Mouse (Mus musculus) kidney, postnatal 0 days (tissue): Measurements from ENCODE around the gene Faap20. TPM values are rescaled to one million over a fixed set of nuclear protein-coding genes. Genes with fewer than 3 reads are reported as not detected.
A peak's percentile ranks its signal among the peaks of the same experiment; 100 is the strongest.

ENCODE experiments used
- ATAC-seq: fragments of 200-750 bp; cut with Nextera tagmentation; replicated peaks from 2 replicates; pipeline ENCODE4 v1.8.0; 2017; ENCODE audit warnings: low read depth, moderate number of reproducible peaks, moderate TSS enrichment, moderate library complexity; ENCODE audit not compliant: low FRiP score
- DNase-seq: peaks from one replicate; pipeline ENCODE4 v3.0.0-alpha.2; 2016; ENCODE audit warnings: low spot score
- H3K27ac ChIP-seq: fragments of 300-500 bp; sonication (generic); 2 replicates; pipeline ENCODE4 v1.5.1; 2014; ENCODE audit warnings: mild to moderate bottlenecking
- H3K27me3 ChIP-seq: fragments of 300-500 bp; sonication (generic); 2 replicates; pipeline ENCODE4 v1.6.1; 2014; ENCODE audit warnings: low read length, mixed read lengths; ENCODE audit not compliant: insufficient read depth
- H3K36me3 ChIP-seq: fragments of 300-500 bp; sonication (generic); 2 replicates; pipeline ENCODE4 v1.6.1; 2014; ENCODE audit warnings: low read length, mixed read lengths; ENCODE audit not compliant: insufficient read depth
- H3K4me1 ChIP-seq: fragments of 300-500 bp; sonication (generic); replicated peaks from 2 replicates; pipeline ENCODE4 v1.6.1; 2014; ENCODE audit warnings: antibody characterized with exemption, low read length, mixed read lengths; ENCODE audit not compliant: insufficient read depth
- H3K4me2 ChIP-seq: fragments of 300-500 bp; sonication (generic); 2 replicates; pipeline ENCODE4 v1.6.1; 2014; ENCODE audit warnings: mild to moderate bottlenecking, low read length, moderate library complexity, mixed read lengths
- H3K4me3 ChIP-seq: fragments of 300-500 bp; sonication (generic); replicated peaks from 2 replicates; pipeline ENCODE4 v1.5.1; 2014; ENCODE audit warnings: low read depth, low read length
- H3K9ac ChIP-seq: fragments of 300-500 bp; sonication (generic); 2 replicates; pipeline ENCODE4 v1.6.1; 2014; ENCODE audit warnings: low read depth, low read length
- H3K9me3 ChIP-seq: fragments of 300-500 bp; sonication (generic); replicated peaks from 2 replicates; pipeline ENCODE4 v1.6.1; 2016; ENCODE audit warnings: low read length, inconsistent platforms, mixed read lengths
- CTCF ChIP-seq: IDR thresholded peaks from 2 replicates; pipeline ENCODE4 v1.5.1; 2016; ENCODE audit warnings: antibody characterized with exemption, low read depth, mild to moderate bottlenecking, moderate library complexity
- WGBS: fragments of 180-500 bp; shearing (Covaris S2); extraction: QIAGEN DNeasy Blood & Tissue Kit; methylation state at CpG from one replicate; pipeline ENCODE4 v1.1.7; 2014; 5-methylcytosine and 5-hydroxymethylcytosine counted together
- polyA plus RNA-seq: library from polyadenylated mRNA; unstranded; fragments of >200 nt; fragmentation: Nextera tagmentation; extraction: Ambion mirVana; gene quantifications from 2 replicates; pipeline ENCODE4 v1.2.1, GENCODE M21; 2015

Faap20 gene
- polyA plus RNA-seq, 1 experiment from 2014 or later: 77.2 TPM

DNA sequence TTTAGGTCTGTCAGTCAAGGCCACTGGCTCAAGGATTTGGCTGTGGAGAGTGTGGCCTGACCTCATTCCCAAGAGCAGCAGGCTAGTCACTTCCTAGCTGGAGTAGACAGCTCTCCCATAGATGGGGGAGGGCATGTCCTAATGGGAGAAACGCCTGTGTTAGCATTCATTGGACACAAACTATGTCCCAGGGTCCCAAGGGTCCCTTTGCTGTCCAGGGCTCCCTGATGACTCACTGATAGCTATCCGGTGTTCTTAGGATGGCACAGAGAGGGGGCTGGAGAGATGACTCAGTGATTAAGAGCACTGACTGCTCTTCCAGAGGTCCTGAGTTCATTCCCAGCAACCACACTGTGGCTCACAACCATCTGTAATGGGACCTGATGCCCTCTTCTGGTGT is 31.6 kb downstream of the Faap20 start:
- Histone ChIP-seq H3K27ac (peak overlapping the region; percentile 82), H3K4me1 (peaks cover 34% of the 10 kb centered on the region), H3K27me3 (no peaks in the 10 kb centered on the region), H3K4me3 (no peak overlapping the region), H3K9me3 (no peaks in the 10 kb centered on the region), H3K9ac (no peak overlapping the region), H3K4me2 (no peak overlapping the region), H3K36me3 (no peaks in the 10 kb centered on the region)
- ATAC-seq (no peak), DNase-seq (no peak)
- whole genome bisulfite sequencing: 72% methylated on average over 2 of the region's 2 CpGs
- TF ChIP-seq CTCF: no peak

DNA sequence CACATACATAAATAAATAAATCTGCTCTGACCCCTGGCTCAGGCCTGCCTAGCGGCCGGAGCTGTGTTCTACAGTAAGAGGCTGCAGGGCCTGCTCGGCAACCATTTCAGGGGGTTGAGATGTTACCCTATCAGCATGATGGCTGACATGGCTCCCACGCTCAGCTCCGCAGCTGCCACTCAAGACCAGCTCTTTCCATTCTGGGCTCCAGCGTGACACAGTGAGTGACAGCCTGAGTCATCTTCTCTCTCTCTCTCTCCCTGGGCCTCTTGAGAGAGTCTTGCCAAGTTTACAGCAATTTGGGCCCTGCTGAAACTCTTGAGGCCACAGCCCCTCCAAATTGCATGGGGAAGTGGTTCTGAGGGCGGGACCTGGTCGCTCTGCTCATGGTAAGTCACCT is 32.0 kb downstream of the Faap20 start:
- no peak for TF ChIP-seq CTCF
- H3K4me3 ChIP-seq: no peak overlapping the region
- ATAC-seq (no peak), DNase-seq (no peak)
- peaks cover 34% of the 10 kb centered on the region for H3K4me1 ChIP-seq
- H3K27ac ChIP-seq: peak overlapping the region; percentile 82
- H3K27me3 ChIP-seq: no peaks in the 10 kb centered on the region
- H3K9me3 ChIP-seq: no peaks in the 10 kb centered on the region
- WGBS: 91% methylated on average over 8 of the region's 8 CpGs
- H3K36me3 ChIP-seq: no peaks in the 10 kb centered on the region
- no peak overlapping the region for H3K4me2 ChIP-seq
- H3K9ac ChIP-seq: no peak overlapping the region

DNA sequence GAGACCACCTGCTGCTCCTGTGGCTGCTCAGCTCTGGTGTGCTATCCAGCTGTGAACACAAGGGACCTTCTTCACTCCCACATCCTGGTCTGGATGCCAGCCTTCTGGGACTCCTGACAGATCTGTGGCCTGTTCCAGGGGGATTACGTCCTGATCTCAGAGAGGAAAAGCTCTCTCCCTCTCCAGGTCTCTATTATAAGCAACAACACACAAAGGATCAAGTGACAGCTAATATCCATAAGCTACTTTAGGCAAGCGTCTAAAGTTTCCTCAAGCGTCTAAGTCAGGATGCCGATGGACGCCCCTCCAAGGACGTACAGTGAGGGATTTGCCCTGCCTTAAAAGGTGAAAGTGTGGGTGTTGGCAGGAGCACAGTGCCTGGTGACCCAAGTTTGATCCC is 32.6 kb downstream of the Faap20 start:
- Histone ChIP-seq H3K9me3 (no peaks in the 10 kb centered on the region), H3K9ac (no peak overlapping the region), H3K4me3 (no peak overlapping the region), H3K4me2 (no peak overlapping the region), H3K27me3 (no peaks in the 10 kb centered on the region), H3K27ac (peak overlapping the region; percentile 82), H3K4me1 (peaks cover 34% of the 10 kb centered on the region), H3K36me3 (no peaks in the 10 kb centered on the region)
- peak; percentile 44 for DNase-seq
- ATAC-seq: no peak
- no peak for TF ChIP-seq CTCF
- 21% methylated on average over 6 of the region's 6 CpGs for WGBS

DNA sequence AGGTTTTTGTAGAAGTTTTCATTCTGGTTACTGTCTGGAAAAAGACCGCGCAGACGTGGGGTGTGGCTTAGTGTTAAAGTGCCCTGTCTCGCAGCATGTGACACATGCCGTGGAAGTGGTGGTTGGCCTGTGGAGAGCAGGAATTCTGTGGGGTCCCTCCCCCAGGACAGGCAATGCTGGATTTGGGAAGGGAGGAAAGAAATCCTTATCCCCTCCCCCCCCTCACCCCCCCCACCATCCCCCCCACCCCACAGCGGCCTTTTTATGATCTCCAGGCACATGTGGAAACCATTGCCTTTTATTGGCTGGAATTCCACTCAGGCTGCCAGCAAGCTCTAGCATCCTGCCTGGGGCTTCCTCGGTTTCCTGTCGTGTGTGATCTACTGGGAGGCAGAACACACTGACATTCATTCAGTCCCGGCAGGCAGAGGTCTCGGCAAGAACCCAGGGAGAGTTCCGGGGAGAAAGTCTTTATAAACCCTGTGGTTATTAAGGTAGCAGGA is 33.5 kb downstream of the Faap20 start:
- Histone ChIP-seq H3K9me3 (no peaks in the 10 kb centered on the region), H3K36me3 (no peaks in the 10 kb centered on the region), H3K4me3 (no peak overlapping the region), H3K4me2 (peak overlapping the region; percentile 39), H3K4me1 (peaks cover 34% of the 10 kb centered on the region), H3K9ac (0 out of 2 replicates have a peak overlapping the region, but pooled peaks have one; percentile 24), H3K27me3 (no peaks in the 10 kb centered on the region), H3K27ac (peak overlapping the region; percentile 82)
- TF ChIP-seq CTCF: no peak
- 8% methylated on average over 11 of the region's 11 CpGs for WGBS
- DNase-seq: peak; percentile 88
- no peak; the same call in 1 of the 2 replicates for ATAC-seq

DNA sequence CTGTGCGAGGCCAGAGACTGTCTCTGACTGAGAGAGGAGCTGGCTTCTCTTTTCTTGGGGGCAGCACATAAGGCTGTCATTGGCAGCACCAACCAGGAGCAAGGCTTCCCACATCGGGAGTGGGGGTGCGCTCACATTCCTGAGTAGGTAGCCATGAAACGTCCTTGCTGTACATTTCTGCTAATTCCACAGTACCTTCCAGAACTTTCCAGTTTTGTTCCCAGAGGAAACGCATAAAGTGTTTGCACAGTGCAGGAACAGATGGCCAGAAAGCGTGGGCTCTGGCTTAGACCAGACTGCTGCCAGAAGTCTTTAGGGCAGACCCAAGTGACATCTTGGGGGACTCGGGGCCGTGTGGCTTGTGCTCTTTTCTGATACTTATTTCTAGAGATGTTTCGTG is 34.0 kb downstream of the Faap20 start:
- Histone ChIP-seq H3K9ac (0 out of 2 replicates have a peak overlapping the region, but pooled peaks have one; percentile 24), H3K4me2 (peak overlapping the region; percentile 39), H3K36me3 (no peaks in the 10 kb centered on the region), H3K27ac (peak overlapping the region; percentile 82), H3K4me1 (peaks cover 34% of the 10 kb centered on the region), H3K27me3 (no peaks in the 10 kb centered on the region), H3K4me3 (no peak overlapping the region), H3K9me3 (no peaks in the 10 kb centered on the region)
- 49% methylated on average over 9 of the region's 9 CpGs for WGBS
- DNase-seq: peak; percentile 25
- no peak for TF ChIP-seq CTCF
- no peak for ATAC-seq

DNA sequence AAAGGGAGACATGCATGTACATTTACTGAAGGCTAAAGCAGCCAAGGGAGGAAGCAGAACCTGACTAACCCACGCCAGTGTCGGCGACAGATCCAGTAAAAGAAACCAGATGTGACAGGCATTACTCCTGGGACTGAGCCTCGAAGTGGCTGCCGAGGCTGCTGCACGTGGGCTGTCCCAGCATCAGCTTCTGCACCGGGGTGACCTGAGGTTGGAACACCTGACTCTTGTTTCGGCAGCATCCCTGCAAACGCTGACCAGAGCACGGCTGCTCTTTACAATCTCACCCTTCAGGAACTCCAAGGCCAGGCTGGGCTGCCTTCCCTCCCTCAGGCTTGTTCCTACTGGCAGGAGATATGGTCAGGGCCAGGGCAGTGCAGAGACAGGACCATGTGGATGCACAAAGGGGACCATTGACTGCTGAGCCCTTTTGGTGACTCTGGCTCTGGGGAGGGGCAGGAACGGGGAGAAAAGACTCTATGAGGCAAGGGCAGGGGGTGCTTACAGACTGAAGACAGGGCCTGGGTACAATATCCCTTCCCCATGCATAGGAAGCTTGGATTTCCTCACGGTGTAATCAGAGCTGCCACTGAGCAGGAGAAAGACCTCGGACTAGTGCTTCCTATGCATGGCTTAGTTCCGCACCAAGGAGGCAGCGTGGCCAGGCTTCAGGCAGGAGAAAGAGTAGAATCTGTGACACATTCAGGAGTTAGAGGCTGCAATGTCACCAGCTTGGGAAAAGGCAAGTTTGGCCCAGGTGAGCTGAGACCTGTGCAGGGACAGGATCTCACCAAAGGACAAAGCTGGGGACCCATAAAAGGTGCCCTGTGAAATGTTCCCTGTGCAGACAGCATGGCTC is 35.1 kb downstream of the Faap20 start:
- no peak overlapping the region for H3K4me2 ChIP-seq
- H3K27me3 ChIP-seq: no peaks in the 10 kb centered on the region
- ATAC-seq: no peak
- no peak overlapping the region for H3K4me3 ChIP-seq
- 46% methylated on average over 15 of the region's 15 CpGs for WGBS
- DNase-seq: peak; percentile 35
- no peak for TF ChIP-seq CTCF
- H3K36me3 ChIP-seq: no peaks in the 10 kb centered on the region
- no peak overlapping the region for H3K27ac ChIP-seq
- H3K9me3 ChIP-seq: no peaks in the 10 kb centered on the region
- H3K4me1 ChIP-seq: peaks cover 34% of the 10 kb centered on the region
- no peak overlapping the region for H3K9ac ChIP-seq
